Mouse (Mus musculus) liver, embryonic 11.5 days (tissue): ENCODE measurements at regions not wholly inside any gene's neighbourhood (a gene's known extent, or its start where the extent isn't known, plus 50 kb on each side); places are given as distances from the start of the nearest gene placed in this dataset.

Experiments
- ATAC-seq: fragments of 200-750 bp; cut with Nextera tagmentation; replicated peaks from 2 replicates; pipeline ENCODE4 v1.8.0; 2017; ENCODE audit warnings: moderate number of reproducible peaks, mild to moderate bottlenecking, moderate TSS enrichment, moderate library complexity; ENCODE audit not compliant: low FRiP score
- DNase-seq: peaks from one replicate; pipeline ENCODE4 v3.0.0-alpha.2; 2017; ENCODE audit warnings: low spot score
- H3K27ac ChIP-seq: fragments of 300-500 bp; sonication (generic); 2 replicates; pipeline ENCODE4 v1.5.1; 2014; ENCODE audit warnings: mild to moderate bottlenecking, low read depth, low read length, control low read depth
- H3K27me3 ChIP-seq: fragments of 300-500 bp; sonication (generic); replicated peaks from 2 replicates; pipeline ENCODE4 v1.6.1; 2014; ENCODE audit warnings: low read length, mixed read lengths; ENCODE audit not compliant: control insufficient read depth, insufficient read depth
- H3K36me3 ChIP-seq: fragments of 300-500 bp; sonication (generic); 2 replicates; pipeline ENCODE4 v1.6.1; 2014; ENCODE audit warnings: mild to moderate bottlenecking, low read length, moderate library complexity, mixed read lengths; ENCODE audit not compliant: control insufficient read depth, insufficient read depth
- H3K4me1 ChIP-seq: fragments of 300-500 bp; sonication (generic); replicated peaks from 2 replicates; pipeline ENCODE4 v1.6.1; 2014; ENCODE audit warnings: low read length, mixed read lengths; ENCODE audit not compliant: control insufficient read depth, insufficient read depth
- H3K4me2 ChIP-seq: fragments of 300-500 bp; sonication (generic); 2 replicates; pipeline ENCODE4 v1.6.1; 2014; ENCODE audit warnings: mild to moderate bottlenecking, control low read depth, moderate library complexity
- H3K4me3 ChIP-seq: fragments of 300-500 bp; sonication (generic); 2 replicates; pipeline ENCODE4 v1.5.1; 2014; ENCODE audit warnings: low read depth, low read length, control low read depth
- H3K9ac ChIP-seq: fragments of 300-500 bp; sonication (generic); 2 replicates; pipeline ENCODE4 v1.6.1; 2014; ENCODE audit warnings: low read depth, low read length, control low read depth
- H3K9me3 ChIP-seq: fragments of 300-500 bp; sonication (generic); 2 replicates; pipeline ENCODE4 v1.6.1; 2016; ENCODE audit warnings: low read length, inconsistent platforms, mixed read lengths; ENCODE audit not compliant: control insufficient read depth
- WGBS: fragments of 180-500 bp; shearing (Covaris S2); extraction: QIAGEN DNeasy Blood & Tissue Kit; methylation state at CpG from one replicate; pipeline ENCODE4 v1.1.7; 2014; 5-methylcytosine and 5-hydroxymethylcytosine counted together

DNA sequence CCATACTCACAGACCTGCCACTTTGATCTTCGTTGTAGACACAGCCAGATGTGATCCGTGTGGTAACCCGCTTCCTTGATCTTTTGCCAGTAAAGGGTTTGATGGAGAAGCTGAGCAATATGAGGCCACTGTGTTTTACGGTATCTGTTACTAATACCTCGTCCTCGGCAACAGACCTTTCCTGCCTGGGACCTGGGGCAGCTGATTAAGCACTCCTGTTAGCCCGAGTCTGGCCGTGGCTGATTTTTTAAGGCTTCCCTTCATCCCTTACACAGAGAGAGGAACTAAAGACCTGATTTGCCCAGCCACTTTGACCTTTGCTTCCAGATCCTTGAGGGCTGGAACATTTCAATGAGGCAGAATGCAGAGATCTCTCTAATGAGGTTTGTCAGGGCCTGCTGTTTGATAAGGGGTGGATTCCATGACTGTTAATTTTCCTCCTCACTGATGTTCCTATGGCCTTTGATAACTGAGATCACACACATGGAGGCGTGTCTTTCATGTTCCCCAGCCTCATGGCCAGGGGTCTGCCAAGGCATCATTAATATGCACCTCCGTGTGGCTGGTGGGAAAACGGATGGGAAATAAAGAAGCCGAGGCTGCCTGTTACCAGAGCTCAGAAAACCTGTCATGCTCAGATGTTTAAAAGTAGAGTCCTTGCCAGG lies 231.0 kb upstream of the Mpped2 start:
- WGBS, result 36% methylated on average over 12 of the region's 12 CpGs
- Histone ChIP-seq H3K9me3 (no peaks in the 10 kb centered on the region), H3K36me3 (no peaks in the 10 kb centered on the region), H3K27ac (no peak overlapping the region), H3K9ac (no peak overlapping the region), H3K4me3 (no peak overlapping the region), H3K4me2 (no peak overlapping the region), H3K27me3 (no peaks in the 10 kb centered on the region), H3K4me1 (peaks cover 10% of the 10 kb centered on the region; the same call in 1 of the 2 replicates)
- ATAC-seq (no peak), DNase-seq (no peak)

GRCm38 (mm10) chr2:106465055-106465454 lies 228.0 kb upstream of the Mpped2 start:
- 48% methylated on average over 3 of the region's 3 CpGs for WGBS
- ATAC-seq (no peak), DNase-seq (no peak)
- H3K4me3 ChIP-seq, result no peak overlapping the region
- no peaks in the 10 kb centered on the region for H3K27me3 ChIP-seq
- no peaks in the 10 kb centered on the region for H3K9me3 ChIP-seq
- H3K9ac ChIP-seq, result no peak overlapping the region
- peaks cover 10% of the 10 kb centered on the region; the same call in 1 of the 2 replicates for H3K4me1 ChIP-seq
- H3K27ac ChIP-seq, result no peak overlapping the region
- H3K36me3 ChIP-seq, result no peaks in the 10 kb centered on the region
- H3K4me2 ChIP-seq, result no peak overlapping the region

- no peak overlapping the region for H3K27ac ChIP-seq
- no peak for DNase-seq
- 89% methylated on average over 3 of the region's 3 CpGs for WGBS
Measured at GRCm38 (mm10) chr2:106465831-106466230, 227.2 kb upstream of the Mpped2 start.

DNA sequence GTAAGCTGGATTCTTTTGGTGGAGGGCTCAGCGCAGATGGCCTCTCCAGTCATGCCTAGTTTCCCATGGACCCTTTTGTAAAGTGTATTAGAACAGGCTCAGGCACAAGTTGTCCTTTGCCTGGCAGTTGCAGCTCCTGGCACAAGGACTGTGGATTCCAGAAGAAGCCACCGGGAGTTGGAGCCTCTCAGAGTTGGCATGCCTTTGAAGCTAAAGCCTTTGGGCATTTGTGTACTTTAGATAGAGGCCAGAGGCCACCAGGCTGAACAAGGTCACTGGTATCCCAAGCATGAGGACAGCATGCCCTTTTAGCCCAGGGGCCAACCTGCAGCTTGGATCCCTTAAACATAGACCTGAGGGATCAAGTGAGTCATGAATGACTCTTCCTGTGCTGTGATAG lies 223.9 kb upstream of the Mpped2 start:
- no peak overlapping the region for H3K4me3 ChIP-seq
- H3K4me2 ChIP-seq, result no peak overlapping the region
- no peaks in the 10 kb centered on the region for H3K9me3 ChIP-seq
- DNase-seq, result no peak
- no peak overlapping the region for H3K9ac ChIP-seq
- H3K27ac ChIP-seq, result no peak overlapping the region
- ATAC-seq, result no peak
- H3K4me1 ChIP-seq, result no peaks in the 10 kb centered on the region
- 75% methylated on average over 2 of the region's 2 CpGs for WGBS
- H3K36me3 ChIP-seq, result no peaks in the 10 kb centered on the region
- no peaks in the 10 kb centered on the region for H3K27me3 ChIP-seq

More at GRCm38 (mm10) chr2:106465831-106466230, 227.2 kb upstream of the Mpped2 start:
- Histone ChIP-seq H3K36me3 (no peaks in the 10 kb centered on the region), H3K27me3 (no peaks in the 10 kb centered on the region), H3K9ac (no peak overlapping the region), H3K4me2 (no peak overlapping the region), H3K4me1 (peaks cover 9% of the 10 kb centered on the region; the same call in 1 of the 2 replicates), H3K9me3 (no peaks in the 10 kb centered on the region), H3K4me3 (no peak overlapping the region)
- no peak for ATAC-seq

DNA sequence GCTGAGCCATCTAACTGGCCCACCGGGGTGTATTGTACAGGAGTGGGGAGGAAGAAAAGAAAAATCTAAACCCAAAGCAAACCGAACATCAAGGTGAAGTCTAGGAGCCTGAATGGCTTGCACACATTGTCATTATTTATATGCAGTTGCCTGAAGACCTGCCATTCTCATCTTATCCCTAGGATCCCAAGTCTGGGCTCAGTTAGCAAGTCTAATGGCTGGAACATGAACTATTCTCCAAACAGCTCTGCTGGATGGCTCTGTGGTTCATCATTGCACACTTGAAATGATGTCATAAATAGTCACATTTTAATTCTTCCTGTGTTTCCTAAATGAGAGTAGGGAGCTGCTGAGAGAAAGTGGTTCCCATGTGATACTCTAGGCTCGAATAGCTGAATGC lies 219.6 kb upstream of the Mpped2 start:
- ATAC-seq (no peak), DNase-seq (no peak)
- Histone ChIP-seq H3K36me3 (no peaks in the 10 kb centered on the region), H3K27ac (no peak overlapping the region), H3K9me3 (no peaks in the 10 kb centered on the region), H3K4me3 (no peak overlapping the region), H3K4me1 (no peaks in the 10 kb centered on the region), H3K4me2 (no peak overlapping the region), H3K27me3 (no peaks in the 10 kb centered on the region), H3K9ac (no peak overlapping the region)
- 78% methylated on average over 3 of the region's 3 CpGs for WGBS

GRCm38 (mm10) chr2:106477991-106478390 lies 215.1 kb upstream of the Mpped2 start:
- WGBS, result 79% methylated on average over 2 of the region's 2 CpGs
- Histone ChIP-seq H3K27me3 (no peaks in the 10 kb centered on the region), H3K9ac (no peak overlapping the region), H3K4me1 (no peaks in the 10 kb centered on the region), H3K4me2 (no peak overlapping the region), H3K27ac (no peak overlapping the region), H3K36me3 (no peaks in the 10 kb centered on the region), H3K9me3 (no peaks in the 10 kb centered on the region), H3K4me3 (no peak overlapping the region)
- DNase-seq, result no peak
- ATAC-seq, result no peak

GRCm38 (mm10) chr2:106487335-106488082 lies 205.6 kb upstream of the Mpped2 start:
- H3K36me3 ChIP-seq, result no peaks in the 10 kb centered on the region
- DNase-seq (no peak), ATAC-seq (no peak)
- no peaks in the 10 kb centered on the region for H3K27me3 ChIP-seq
- no peaks in the 10 kb centered on the region for H3K4me1 ChIP-seq
- H3K9me3 ChIP-seq, result no peaks in the 10 kb centered on the region
- WGBS, result 69% methylated on average over 5 of the region's 5 CpGs
- H3K4me3 ChIP-seq, result no peak overlapping the region
- no peak overlapping the region for H3K9ac ChIP-seq
- no peak overlapping the region for H3K4me2 ChIP-seq
- no peak overlapping the region for H3K27ac ChIP-seq

- H3K36me3 ChIP-seq, result no peaks in the 10 kb centered on the region
Measured at GRCm38 (mm10) chr2:106498735-106499134, 194.3 kb upstream of the Mpped2 start.

More at GRCm38 (mm10) chr2:106498735-106499134, 194.3 kb upstream of the Mpped2 start:
- H3K4me2 ChIP-seq, result no peak overlapping the region
- no peak overlapping the region for H3K27ac ChIP-seq
- H3K4me3 ChIP-seq, result no peak overlapping the region
- no peak overlapping the region for H3K9ac ChIP-seq
- H3K9me3 ChIP-seq, result no peaks in the 10 kb centered on the region
- H3K27me3 ChIP-seq, result no peaks in the 10 kb centered on the region
- H3K4me1 ChIP-seq, result peaks cover 6% of the 10 kb centered on the region; the same call in 1 of the 2 replicates
- ATAC-seq (peak; percentile 73), DNase-seq (no peak)
